Mouse (Mus musculus) intestine, embryonic 16.5 days (tissue): ENCODE data around the gene Olfr715b. TPM values are rescaled to one million over a fixed set of nuclear protein-coding genes. Genes with fewer than 3 reads are reported as not detected.
"Not testable (repeated sequence)": the region's sequence is repeated elsewhere in the genome, so short reads cannot be mapped to it uniquely, and the experiment has no call there.

Experiments used
- ATAC-seq: fragments of 200-750 bp; cut with Nextera tagmentation; 2 replicates; pipeline ENCODE4 v1.8.0; 2017; ENCODE audit warnings: moderate TSS enrichment, moderate library complexity
- H3K27ac ChIP-seq: fragments of 300-500 bp; sonication (generic); 2 replicates; pipeline ENCODE4 v1.5.1; 2014; ENCODE audit warnings: mild to moderate bottlenecking, low read length
- H3K27me3 ChIP-seq: fragments of 300-500 bp; sonication (generic); replicated peaks from 2 replicates; pipeline ENCODE4 v1.6.1; 2014; ENCODE audit warnings: low read length, control low read depth, mixed read lengths; ENCODE audit not compliant: control insufficient read depth, insufficient read depth
- H3K36me3 ChIP-seq: fragments of 300-500 bp; sonication (generic); 2 replicates; pipeline ENCODE4 v1.6.1; 2014; ENCODE audit warnings: low read length, control low read depth; ENCODE audit not compliant: control insufficient read depth, insufficient read depth
- H3K4me1 ChIP-seq: fragments of 300-500 bp; sonication (generic); 2 replicates; pipeline ENCODE4 v1.6.1; 2014; ENCODE audit warnings: low read length, control low read depth, mixed read lengths; ENCODE audit not compliant: control insufficient read depth, insufficient read depth
- H3K4me2 ChIP-seq: fragments of 300-500 bp; sonication (generic); 2 replicates; pipeline ENCODE4 v1.6.1; 2014; ENCODE audit warnings: low read depth, low read length, control low read depth
- H3K4me3 ChIP-seq: fragments of 300-500 bp; sonication (generic); 2 replicates; pipeline ENCODE4 v1.5.1; 2014; ENCODE audit warnings: mild to moderate bottlenecking, low read length
- H3K9ac ChIP-seq: fragments of 300-500 bp; sonication (generic); 2 replicates; pipeline ENCODE4 v1.6.1; 2014; ENCODE audit warnings: low read depth, low read length
- H3K9me3 ChIP-seq: fragments of 300-500 bp; sonication (generic); 2 replicates; pipeline ENCODE4 v1.6.1; 2016; ENCODE audit warnings: low read length, control low read depth; ENCODE audit not compliant: control insufficient read depth
- WGBS: fragments of 180-500 bp; shearing (Covaris S2); extraction: QIAGEN DNeasy Blood & Tissue Kit; methylation state at CpG from one replicate; pipeline ENCODE4 v1.1.7; 2014; 5-methylcytosine and 5-hydroxymethylcytosine counted together
- polyA plus RNA-seq: library from polyadenylated mRNA; unstranded; fragments of >200 nt; fragmentation: Nextera tagmentation; extraction: Ambion mirVana; gene quantifications from 2 replicates; pipeline ENCODE4 v1.2.1, GENCODE M21; 2015

The Olfr715b gene
- not detected in 2 replicates for polyA plus RNA-seq

DNA sequence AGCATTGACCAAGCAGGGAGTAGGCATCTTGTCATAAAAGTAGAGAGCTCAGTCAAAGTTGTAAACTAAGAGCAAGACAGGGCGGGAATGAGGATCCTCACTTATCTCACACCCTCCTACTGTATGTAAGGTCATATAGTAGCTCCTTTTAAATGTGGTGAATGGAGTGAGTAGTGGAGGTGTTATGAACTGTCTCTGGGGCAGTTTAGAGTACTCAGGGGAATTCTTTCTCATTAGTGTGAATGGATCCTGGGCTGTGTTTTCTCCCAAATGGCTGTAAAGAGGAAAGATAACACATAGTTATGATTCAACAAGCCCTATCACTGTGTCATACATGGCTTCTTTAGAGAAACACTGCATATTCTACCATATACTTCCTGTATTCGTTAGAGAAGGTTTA lies at the start of gene Olfr715b:
Olfr715b (minus strand) TSS at position 101 of the 400 bp plus-strand sequence.
- WGBS, result 78% methylated on average over 1 of the region's 2 CpGs

DNA sequence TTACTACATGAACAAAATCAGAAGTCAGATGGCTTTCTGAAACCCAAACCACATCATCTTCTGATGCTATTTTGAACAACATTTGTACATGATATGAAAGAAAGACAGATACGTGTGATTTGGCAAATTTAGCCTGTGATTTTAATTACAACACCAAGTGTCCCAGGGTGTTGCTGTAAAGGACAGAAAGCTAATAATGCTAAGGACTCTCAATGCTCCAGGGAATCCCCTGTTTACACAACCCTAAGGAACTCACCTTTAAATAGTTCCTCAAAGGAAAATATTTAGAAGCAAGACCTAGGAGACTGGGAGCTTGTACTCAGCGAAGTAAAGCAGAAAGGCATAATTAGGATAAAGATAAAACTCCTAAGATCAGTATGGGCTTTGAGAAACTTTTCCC lies 27.9 kb upstream of the Olfr715b start, which contains the start of gene Olfr716:
Olfr716 (plus strand) TSS at position 301 of the 400 bp plus-strand sequence.
- H3K4me2 ChIP-seq, H3K9me3 ChIP-seq, H3K36me3 ChIP-seq, H3K27me3 ChIP-seq, H3K9ac ChIP-seq, ATAC-seq, H3K4me1 ChIP-seq, H3K27ac ChIP-seq, H3K4me3 ChIP-seq: not testable (repeated sequence)
- 64% methylated on average over 2 of the region's 2 CpGs for WGBS

More for the DNA sequence above, at the start of gene Olfr715b:
- H3K4me3 ChIP-seq, H3K9ac ChIP-seq, H3K4me2 ChIP-seq, H3K27me3 ChIP-seq, ATAC-seq, H3K36me3 ChIP-seq, H3K9me3 ChIP-seq, H3K27ac ChIP-seq, H3K4me1 ChIP-seq: not testable (repeated sequence)

DNA sequence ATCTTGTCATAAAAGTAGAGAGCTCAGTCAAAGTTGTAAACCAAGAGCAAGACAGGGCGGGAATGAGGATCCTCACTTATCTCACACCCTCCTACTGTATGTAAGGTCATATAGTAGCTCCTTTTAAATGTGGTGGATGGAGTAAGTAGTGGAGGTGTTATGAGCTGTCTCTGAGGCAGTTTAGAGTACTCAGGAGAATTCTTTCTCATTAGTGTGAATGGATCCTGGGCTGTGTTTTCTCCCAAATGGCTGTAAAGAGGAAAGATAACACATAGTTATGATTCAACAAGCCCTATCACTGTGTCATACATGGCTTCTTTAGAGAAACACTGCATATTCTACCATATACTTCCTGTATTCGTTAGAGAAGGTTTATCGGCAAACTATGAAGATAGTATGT lies 20.8 kb upstream of the Olfr715b start, which contains the start of gene Olfr715:
Olfr715 (minus strand) TSS at position 101 of the 400 bp plus-strand sequence.
- not testable (repeated sequence) for H3K4me2 ChIP-seq, H3K36me3 ChIP-seq, ATAC-seq, H3K4me3 ChIP-seq, H3K4me1 ChIP-seq, H3K27me3 ChIP-seq, H3K9ac ChIP-seq, H3K9me3 ChIP-seq, H3K27ac ChIP-seq
- 90% methylated on average over 2 of the region's 3 CpGs for WGBS

DNA sequence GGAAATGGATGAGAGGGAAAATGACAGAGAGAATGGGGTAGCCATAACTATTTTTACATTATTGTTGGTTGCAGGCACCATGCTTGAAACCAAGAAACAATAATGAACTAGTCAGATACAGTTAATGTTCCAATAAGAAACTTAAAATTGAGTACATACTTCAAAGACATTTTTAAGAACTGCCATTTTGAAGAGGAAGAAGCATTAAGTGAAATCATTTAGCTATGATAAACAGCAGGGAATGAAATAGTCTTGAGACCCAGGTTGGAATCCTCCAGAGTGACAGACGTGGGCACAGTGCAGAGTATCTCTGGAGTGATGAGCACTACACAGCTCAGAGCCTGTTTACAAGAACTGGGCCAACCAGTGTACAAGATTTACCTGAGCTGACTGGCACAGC lies 17.2 kb downstream of the Olfr715b start, which contains the start of gene Olfr17:
Olfr17 (plus strand) TSS at position 301 of the 400 bp plus-strand sequence.
- no peaks in the 10 kb centered on the region for H3K27me3 ChIP-seq
- 49% methylated on average over 1 of the region's 1 CpGs for WGBS
- no peak within 1 kb of the TSS for H3K9ac ChIP-seq
- no peak within 1 kb of the TSS for H3K4me3 ChIP-seq
- no peak within 1 kb of the TSS for H3K27ac ChIP-seq
- ATAC-seq, result no peak
- H3K4me2 ChIP-seq, result no peak within 1 kb of the TSS
- H3K4me1 ChIP-seq, result no peaks in the 10 kb centered on the region
- no peaks in the 10 kb centered on the region for H3K9me3 ChIP-seq
- H3K36me3 ChIP-seq, result no peaks in the 10 kb centered on the region

DNA sequence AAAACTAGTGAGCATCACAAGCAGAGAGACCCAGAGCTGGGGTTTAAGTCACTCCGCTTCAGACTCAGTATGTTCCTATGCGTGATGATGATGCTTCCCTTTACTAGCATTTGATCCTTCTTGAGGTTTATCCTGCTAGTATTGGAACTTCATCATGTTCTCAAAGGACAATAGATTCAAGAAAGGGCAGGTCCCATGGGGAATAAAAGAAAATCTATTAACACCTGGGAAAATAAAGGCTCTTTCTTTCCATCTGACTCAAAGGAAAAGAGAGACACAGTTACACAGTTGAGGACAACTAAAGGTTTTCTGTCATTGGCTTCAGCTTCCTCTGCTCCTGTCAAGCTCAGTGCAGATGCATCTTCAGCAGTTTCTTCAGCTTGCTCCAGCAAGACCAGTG lies 39.5 kb downstream of the Olfr715b start, which contains the start of gene Olfr714:
Olfr714 (plus strand) TSS at position 301 of the 400 bp plus-strand sequence.
- Histone ChIP-seq H3K4me1 (no peaks in the 10 kb centered on the region), H3K9ac (no peak within 1 kb of the TSS), H3K27me3 (no peaks in the 10 kb centered on the region), H3K36me3 (no peaks in the 10 kb centered on the region), H3K27ac (no peak within 1 kb of the TSS), H3K4me2 (no peak within 1 kb of the TSS), H3K9me3 (no peaks in the 10 kb centered on the region), H3K4me3 (no peak within 1 kb of the TSS)
- 96% methylated on average over 2 of the region's 2 CpGs for WGBS
- no peak for ATAC-seq

Other genes with a start within 250 kb of the Olfr715b start
- gene Olfr704, start 247.2 kb downstream of the Olfr715b start, polyA plus RNA-seq, result not detected in 2 replicates
- not detected in 2 replicates for gene Olfr705, start 233.5 kb downstream of the Olfr715b start, polyA plus RNA-seq
- not detected in 2 replicates for gene Olfr706, start 222.2 kb downstream of the Olfr715b start, polyA plus RNA-seq
- gene Olfr707, start 209.1 kb downstream of the Olfr715b start, polyA plus RNA-seq, result not detected in 2 replicates
- gene Olfr1532-ps1, start 202.4 kb downstream of the Olfr715b start, polyA plus RNA-seq, result not detected in 2 replicates
- not detected in 2 replicates for gene Olfr709-ps1, start 178.2 kb downstream of the Olfr715b start, polyA plus RNA-seq
- not detected in 2 replicates for gene Olfr710, start 162.1 kb downstream of the Olfr715b start, polyA plus RNA-seq
- not detected in 2 replicates for gene Olfr6, start 146.4 kb downstream of the Olfr715b start, polyA plus RNA-seq
- gene Olfr711, start 134.9 kb downstream of the Olfr715b start, polyA plus RNA-seq, result not detected in 2 replicates
- not detected in 2 replicates for gene Olfr2, start 104.3 kb downstream of the Olfr715b start, polyA plus RNA-seq
- gene Olfr713, start 79.2 kb downstream of the Olfr715b start, polyA plus RNA-seq, result not detected in 2 replicates
- gene Olfr714, start 39.4 kb downstream of the Olfr715b start, polyA plus RNA-seq, result not detected in 2 replicates
- not detected in 2 replicates for gene Olfr17, start 17.1 kb downstream of the Olfr715b start, polyA plus RNA-seq
- gene Olfr715, start 20.7 kb upstream of the Olfr715b start, polyA plus RNA-seq, result not detected in 2 replicates
- gene Olfr716, start 28.0 kb upstream of the Olfr715b start, polyA plus RNA-seq, result not detected in 2 replicates
- not detected in 2 replicates for gene Nlrp14, start 56.6 kb upstream of the Olfr715b start, polyA plus RNA-seq
- gene Rbmxl2, start 99.1 kb upstream of the Olfr715b start, polyA plus RNA-seq, result not detected in 2 replicates